Mouse (Mus musculus): ENCODE data around the gene Spink2. TPM values are rescaled to one million over a fixed set of nuclear protein-coding genes. Genes with fewer than 3 reads are reported as not detected.

Spink2 gene
- polyA plus RNA-seq (2014; fragmentation: Nextera tagmentation; extraction: Ambion mirVana): 0.32 and 1.3 TPM in 2 replicates

GRCm38 (mm10) chr5:77211236-77211635 lies at the start of gene Spink2:
TSS of gene Spink2 (minus strand) at chr5:77211471.
- no peaks in the 10 kb centered on the region for H3K36me3 ChIP-seq (ENCODE audit: insufficient read depth)
- ATAC-seq (ENCODE audit: insufficient read depth) (peak; percentile 82; the same call in 1 of the 2 replicates), DNase-seq (peak; percentile 57)
- H3K27me3 ChIP-seq (ENCODE audit: insufficient read depth, low read length): no peaks in the 10 kb centered on the region
- H3K4me3 ChIP-seq (ENCODE audit: low read depth, low read length): peak within 1 kb of the TSS; percentile 20
- no peak within 1 kb of the TSS for H3K27ac ChIP-seq (ENCODE audit: low read depth)
- 0 out of 2 replicates have a peak, but pooled peaks have one; percentile 33 for TF ChIP-seq CTCF (IDR thresholded peaks at IDR 0.05; ENCODE audit: low read depth)
- WGBS: 4% methylated on average over 17 of the region's 18 CpGs
- no peaks in the 10 kb centered on the region for H3K9me3 ChIP-seq (ENCODE audit: low read depth, low read length)
- peak within 1 kb of the TSS; percentile 54 for H3K4me2 ChIP-seq
- no peak within 1 kb of the TSS for H3K9ac ChIP-seq
- H3K4me1 ChIP-seq (ENCODE audit: insufficient read depth): no peaks in the 10 kb centered on the region

GRCm38 (mm10) chr5:77260141-77260540 lies 48.9 kb upstream of the Spink2 start:
- no peaks in the 10 kb centered on the region for H3K27me3 ChIP-seq (ENCODE audit: insufficient read depth, low read length)
- no peak overlapping the region for H3K4me3 ChIP-seq (ENCODE audit: low read depth, low read length)
- ATAC-seq (ENCODE audit: insufficient read depth) (no peak), DNase-seq (no peak)
- no peak overlapping the region for H3K27ac ChIP-seq (ENCODE audit: low read depth)
- H3K9ac ChIP-seq: no peak overlapping the region
- no peaks in the 10 kb centered on the region for H3K4me1 ChIP-seq (ENCODE audit: insufficient read depth)
- H3K4me2 ChIP-seq: no peak overlapping the region
- TF ChIP-seq CTCF (IDR thresholded peaks at IDR 0.05; ENCODE audit: low read depth): no peak
- H3K36me3 ChIP-seq (ENCODE audit: insufficient read depth): no peaks in the 10 kb centered on the region
- H3K9me3 ChIP-seq (ENCODE audit: low read depth, low read length): no peaks in the 10 kb centered on the region
- whole genome bisulfite sequencing: 40% methylated on average over 6 of the region's 6 CpGs

GRCm38 (mm10) chr5:77259315-77259714 lies 48.0 kb upstream of the Spink2 start:
- H3K4me1 ChIP-seq (ENCODE audit: insufficient read depth): no peaks in the 10 kb centered on the region
- no peak overlapping the region for H3K27ac ChIP-seq (ENCODE audit: low read depth)
- no peak for TF ChIP-seq CTCF (IDR thresholded peaks at IDR 0.05; ENCODE audit: low read depth)
- DNase-seq (no peak), ATAC-seq (ENCODE audit: insufficient read depth) (no peak)
- H3K4me3 ChIP-seq (ENCODE audit: low read depth, low read length): no peak overlapping the region
- no peaks in the 10 kb centered on the region for H3K36me3 ChIP-seq (ENCODE audit: insufficient read depth)
- no peaks in the 10 kb centered on the region for H3K9me3 ChIP-seq (ENCODE audit: low read depth, low read length)
- H3K27me3 ChIP-seq (ENCODE audit: insufficient read depth, low read length): no peaks in the 10 kb centered on the region
- no peak overlapping the region for H3K9ac ChIP-seq
- no peak overlapping the region for H3K4me2 ChIP-seq

- DNase-seq (no peak), ATAC-seq (ENCODE audit: insufficient read depth) (no peak)
- no peaks in the 10 kb centered on the region for H3K9me3 ChIP-seq (ENCODE audit: low read depth, low read length)
- 69% methylated on average over 3 of the region's 3 CpGs for WGBS
- H3K27ac ChIP-seq (ENCODE audit: low read depth): no peak overlapping the region
- H3K4me2 ChIP-seq: no peak overlapping the region
- TF ChIP-seq CTCF (IDR thresholded peaks at IDR 0.05; ENCODE audit: low read depth): no peak
- H3K4me3 ChIP-seq (ENCODE audit: low read depth, low read length): no peak overlapping the region
- H3K4me1 ChIP-seq (ENCODE audit: insufficient read depth): no peaks in the 10 kb centered on the region
- no peaks in the 10 kb centered on the region for H3K36me3 ChIP-seq (ENCODE audit: insufficient read depth)
- no peak overlapping the region for H3K9ac ChIP-seq
- no peaks in the 10 kb centered on the region for H3K27me3 ChIP-seq (ENCODE audit: insufficient read depth, low read length)
Observed at GRCm38 (mm10) chr5:77257603-77258002, 46.3 kb upstream of the Spink2 start.

GRCm38 (mm10) chr5:77254402-77254801 lies 43.1 kb upstream of the Spink2 start:
- no peak for TF ChIP-seq CTCF (IDR thresholded peaks at IDR 0.05; ENCODE audit: low read depth)
- DNase-seq: no peak
- 62% methylated on average over 3 of the region's 3 CpGs for WGBS
- no peak overlapping the region for H3K4me2 ChIP-seq
- H3K9me3 ChIP-seq (ENCODE audit: low read depth, low read length): no peaks in the 10 kb centered on the region
- no peak for ATAC-seq (ENCODE audit: insufficient read depth)
- H3K27me3 ChIP-seq (ENCODE audit: insufficient read depth, low read length): no peaks in the 10 kb centered on the region
- H3K27ac ChIP-seq (ENCODE audit: low read depth): no peak overlapping the region
- H3K4me1 ChIP-seq (ENCODE audit: insufficient read depth): no peaks in the 10 kb centered on the region
- H3K9ac ChIP-seq: no peak overlapping the region
- no peak overlapping the region for H3K4me3 ChIP-seq (ENCODE audit: low read depth, low read length)
- no peaks in the 10 kb centered on the region for H3K36me3 ChIP-seq (ENCODE audit: insufficient read depth)

GRCm38 (mm10) chr5:77253154-77253553 lies 41.9 kb upstream of the Spink2 start:
- Histone ChIP-seq H3K4me1 (ENCODE audit: insufficient read depth) (no peaks in the 10 kb centered on the region), H3K27me3 (ENCODE audit: insufficient read depth, low read length) (no peaks in the 10 kb centered on the region), H3K4me3 (ENCODE audit: low read depth, low read length) (no peak overlapping the region), H3K4me2 (no peak overlapping the region), H3K27ac (ENCODE audit: low read depth) (no peak overlapping the region), H3K9me3 (ENCODE audit: low read depth, low read length) (no peaks in the 10 kb centered on the region), H3K36me3 (ENCODE audit: insufficient read depth) (no peaks in the 10 kb centered on the region), H3K9ac (no peak overlapping the region)
- ATAC-seq (ENCODE audit: insufficient read depth) (no peak), DNase-seq (no peak)
- TF ChIP-seq CTCF (IDR thresholded peaks at IDR 0.05; ENCODE audit: low read depth): no peak
- 43% methylated on average over 1 of the region's 1 CpGs for WGBS

GRCm38 (mm10) chr5:77252115-77252827 lies 41.0 kb upstream of the Spink2 start:
- no peaks in the 10 kb centered on the region for H3K36me3 ChIP-seq (ENCODE audit: insufficient read depth)
- no peaks in the 10 kb centered on the region for H3K27me3 ChIP-seq (ENCODE audit: insufficient read depth, low read length)
- ATAC-seq (ENCODE audit: insufficient read depth) (no peak), DNase-seq (no peak)
- no peak overlapping the region for H3K9ac ChIP-seq
- H3K4me3 ChIP-seq (ENCODE audit: low read depth, low read length): no peak overlapping the region
- 62% methylated on average over 8 of the region's 8 CpGs for WGBS
- no peak overlapping the region for H3K27ac ChIP-seq (ENCODE audit: low read depth)
- H3K9me3 ChIP-seq (ENCODE audit: low read depth, low read length): no peaks in the 10 kb centered on the region
- no peak overlapping the region for H3K4me2 ChIP-seq
- no peak for TF ChIP-seq CTCF (IDR thresholded peaks at IDR 0.05; ENCODE audit: low read depth)
- no peaks in the 10 kb centered on the region for H3K4me1 ChIP-seq (ENCODE audit: insufficient read depth)

Measured in lung, embryonic 14.5 days (tissue).